Mouse (Mus musculus): ENCODE measurements around the gene Crisp4. TPM values are rescaled to one million over a fixed set of nuclear protein-coding genes. Genes with fewer than 3 reads are reported as not detected.

The Crisp4 gene
- polyA plus RNA-seq, 1 experiment from 2014 or later: not detected

GRCm38 (mm10) chr1:18105866-18106529 is 39.7 kb downstream of the Crisp4 start:
- ATAC-seq (ENCODE audit: extremely low read depth, insufficient number of reproducible peaks, low FRiP score, low TSS enrichment): no peak
- H3K4me1 ChIP-seq: no peaks in the 10 kb centered on the region
- H3K9ac ChIP-seq: no peak overlapping the region
- H3K36me3 ChIP-seq: no peaks in the 10 kb centered on the region
- H3K4me2 ChIP-seq: no peak overlapping the region
- WGBS: 48% methylated on average over 5 of the region's 5 CpGs
- no peak overlapping the region for H3K27ac ChIP-seq (replicated peaks)
- no peaks in the 10 kb centered on the region for H3K27me3 ChIP-seq (replicated peaks)
- no peaks in the 10 kb centered on the region for H3K9me3 ChIP-seq
- no peak overlapping the region for H3K4me3 ChIP-seq

GRCm38 (mm10) chr1:18105029-18105865 is 40.5 kb downstream of the Crisp4 start:
- H3K27me3 ChIP-seq (replicated peaks): no peaks in the 10 kb centered on the region
- H3K36me3 ChIP-seq: no peaks in the 10 kb centered on the region
- no peak overlapping the region for H3K27ac ChIP-seq (replicated peaks)
- ATAC-seq (ENCODE audit: extremely low read depth, insufficient number of reproducible peaks, low FRiP score, low TSS enrichment): no peak
- H3K4me1 ChIP-seq: no peaks in the 10 kb centered on the region
- 80% methylated on average over 1 of the region's 1 CpGs for WGBS
- no peak overlapping the region for H3K9ac ChIP-seq
- H3K4me3 ChIP-seq: no peak overlapping the region
- H3K9me3 ChIP-seq: no peaks in the 10 kb centered on the region
- no peak overlapping the region for H3K4me2 ChIP-seq

Other genes starting within 250 kb of the Crisp4 start
- gene Defb18, start 91.5 kb upstream of the Crisp4 start, polyA plus RNA-seq (2015; fragmentation: Nextera tagmentation; extraction: Ambion mirVana): not detected in 2 replicates
- gene Defb41, start 119.2 kb upstream of the Crisp4 start, polyA plus RNA-seq (2015; fragmentation: Nextera tagmentation; extraction: Ambion mirVana): not detected in 2 replicates

Data from heart, embryonic 13.5 days (tissue).